Mouse (Mus musculus): Measurements from ENCODE around the gene Slc2a9.

DNA sequence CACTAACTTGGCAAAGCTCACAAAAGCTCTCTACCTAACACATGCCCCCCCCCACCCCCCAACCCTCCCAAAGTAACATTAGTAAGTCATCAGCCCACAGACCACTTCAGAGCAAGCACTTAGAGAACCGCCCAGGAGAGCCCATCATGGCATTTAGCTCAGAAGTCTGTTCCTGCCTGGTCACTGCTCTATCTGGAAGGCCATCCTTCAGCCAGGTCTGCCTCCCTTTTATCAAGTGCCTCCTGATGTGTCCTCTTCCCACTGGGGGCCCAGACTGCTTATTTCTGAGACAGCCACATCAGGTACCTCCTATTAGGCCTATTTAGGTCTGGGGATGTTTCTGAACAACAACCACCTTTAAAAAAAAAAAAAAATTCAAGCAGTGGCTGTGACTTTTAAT is 38.0 kb upstream of the Slc2a9 start:
- TF ChIP-seq CTCF (IDR thresholded peaks at IDR 0.05; ENCODE audit: low read depth, low read length) (no peak), TAL1 (conservative IDR thresholded peaks at IDR 0.05; ENCODE audit: low read depth, low read length) (no peak)
